Mouse (Mus musculus) cerebellum, adult 2 months (tissue): ENCODE data around the gene Gm19402.

ENCODE experiments used
- CTCF ChIP-seq: fragments of 200-500 bp; IDR thresholded peaks from 2 replicates; pipeline ENCODE4 v1.5.1; 2011; ENCODE audit warnings: low read depth, mild to moderate bottlenecking, control low read depth, low read length, moderate library complexity, borderline replicate concordance; ENCODE audit not compliant: insufficient read depth
- POLR2A ChIP-seq: fragments of 200-500 bp; IDR thresholded peaks from 2 replicates; pipeline ENCODE4 v1.6.1; 2011; ENCODE audit warnings: low read length, control low read depth, borderline replicate concordance; ENCODE audit not compliant: insufficient read depth

- TF ChIP-seq CTCF = no peak
- no peak for TF ChIP-seq POLR2A
Measured at GRCm38 (mm10) chr10:77738929-77739328, 48.4 kb upstream of the Gm19402 start.
